Mouse (Mus musculus) myocyte (in vitro differentiated cells): ENCODE results near the gene Rrp1b. TPM values are rescaled to one million over a fixed set of nuclear protein-coding genes. Genes with fewer than 3 reads are reported as not detected.
A peak's percentile ranks its signal among the peaks of the same experiment; 100 is the strongest.

Source experiments
- H3K27me3 ChIP-seq: one replicate; pipeline ENCODE4 v1.6.1; 2011; ENCODE audit not compliant: control insufficient read depth, insufficient read depth, insufficient read length
- H3K36me3 ChIP-seq: one replicate; pipeline ENCODE4 v1.6.1; 2011; ENCODE audit not compliant: control insufficient read depth, insufficient read depth
- H3K4me2 ChIP-seq: one replicate; pipeline ENCODE4 v1.6.1; 2011; ENCODE audit warnings: low read depth, control low read depth
- H3K4me3 ChIP-seq: one replicate; pipeline ENCODE4 v1.5.1; 2011; ENCODE audit warnings: mild to moderate bottlenecking, control low read depth, moderate library complexity
- H3K79me2 ChIP-seq: one replicate; pipeline ENCODE4 v1.6.1; 2011; ENCODE audit not compliant: control insufficient read depth, insufficient read depth
- H3ac ChIP-seq: one replicate; pipeline ENCODE4 v1.6.1; 2011; ENCODE audit not compliant: control insufficient read depth, insufficient read length
- CEBPB ChIP-seq: IDR thresholded peaks from 2 replicates; pipeline ENCODE4 v1.6.1; 2011; ENCODE audit warnings: mild to moderate bottlenecking, moderate library complexity; ENCODE audit not compliant: poor library complexity, insufficient read depth, severe bottlenecking
- E2F4 ChIP-seq: IDR thresholded peaks from one replicate; pipeline ENCODE4 v1.6.1; 2011; ENCODE audit warnings: mild to moderate bottlenecking, control low read depth, moderate library complexity; ENCODE audit not compliant: insufficient read depth
- MAX ChIP-seq: IDR thresholded peaks from one replicate; pipeline ENCODE4 v1.6.1; 2011; ENCODE audit warnings: low read depth, mild to moderate bottlenecking, control low read depth
- MYOD1 ChIP-seq, 3 experiments: IDR thresholded peaks; one replicate each; pipeline ENCODE4 v1.6.1; 2011; ENCODE audit warnings: control low read depth in 2 of 3, low read depth in 2 of 3, mild to moderate bottlenecking in 2 of 3, moderate library complexity in 1 of 3; ENCODE audit not compliant: insufficient read length in 2 of 3, control insufficient read depth in 1 of 3
- MYOG ChIP-seq, 3 experiments: IDR thresholded peaks; one replicate each; pipeline ENCODE4 v1.6.1; 2011; ENCODE audit warnings: control low read depth in 2 of 3, low read depth in 2 of 3, mild to moderate bottlenecking in 2 of 3; ENCODE audit not compliant: insufficient read length in 2 of 3, control insufficient read depth in 1 of 3, insufficient read depth in 1 of 3
- POLR2A ChIP-seq: IDR thresholded peaks from one replicate; pipeline ENCODE4 v1.6.1; 2011; ENCODE audit warnings: low read depth, mild to moderate bottlenecking, control low read depth, moderate library complexity; ENCODE audit not compliant: insufficient read length
- POLR2AphosphoS2 ChIP-seq: IDR thresholded peaks from one replicate; pipeline ENCODE4 v1.6.1; 2011; ENCODE audit warnings: low read depth, control low read depth; ENCODE audit not compliant: insufficient read length
- REST ChIP-seq: IDR thresholded peaks from one replicate; pipeline ENCODE4 v1.6.1; 2011; ENCODE audit warnings: mild to moderate bottlenecking, control low read depth, moderate library complexity; ENCODE audit not compliant: insufficient read depth, insufficient read length
- SRF ChIP-seq: IDR thresholded peaks from one replicate; pipeline ENCODE4 v1.6.1; 2011; ENCODE audit warnings: low read depth; ENCODE audit not compliant: control insufficient read depth, insufficient read length
- TCF12 ChIP-seq: IDR thresholded peaks from one replicate; pipeline ENCODE4 v1.6.1; 2011; ENCODE audit warnings: mild to moderate bottlenecking, control low read depth; ENCODE audit not compliant: poor library complexity, insufficient read depth, severe bottlenecking
- TCF3 ChIP-seq: IDR thresholded peaks from one replicate; pipeline ENCODE4 v1.6.1; 2011; ENCODE audit warnings: low read depth, control low read depth; ENCODE audit not compliant: insufficient read length
- USF1 ChIP-seq: IDR thresholded peaks from one replicate; pipeline ENCODE4 v1.6.1; 2011; ENCODE audit warnings: low read depth, mild to moderate bottlenecking, control low read depth, moderate library complexity
- polyA plus RNA-seq: library from polyadenylated mRNA; unstranded; fragments of >200 nt; fragmentation: generic; extraction: Trizol; gene quantifications from one replicate; pipeline ENCODE4 v1.2.1, GENCODE M21; 2012; ENCODE audit warnings: missing spikeins

Rrp1b gene
- polyA plus RNA-seq, 1 experiment: 13.1 TPM

DNA sequence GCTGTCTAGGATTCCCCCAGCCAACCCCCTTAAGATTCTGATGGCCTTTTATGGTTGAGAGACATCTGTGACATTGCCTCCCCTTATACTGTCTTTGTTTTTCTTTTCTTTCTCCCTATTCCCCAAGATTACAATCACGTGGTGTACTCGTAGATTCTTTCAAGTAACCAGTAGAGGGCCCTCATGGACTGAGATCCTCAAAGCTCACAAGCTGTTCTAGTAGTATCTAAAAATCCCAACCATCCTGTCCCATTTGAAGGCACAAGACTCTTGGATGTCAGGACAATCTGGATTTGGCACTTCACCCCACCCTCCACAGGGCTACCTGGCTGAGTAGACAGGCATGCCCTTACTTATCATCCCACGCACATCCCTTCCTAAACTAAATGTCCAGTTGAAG lies 8.2 kb upstream of the Rrp1b start:
- Histone ChIP-seq H3K4me3 (no peak overlapping the region), H3K36me3 (no peaks in the 10 kb centered on the region), H3K4me2 (no peak overlapping the region), H3ac (no peak overlapping the region), H3K27me3 (no peaks in the 10 kb centered on the region), H3K79me2 (no peaks in the 10 kb centered on the region)
- TF ChIP-seq MYOG (IDR thresholded peaks at IDR 0.05; ENCODE audit: control insufficient read depth in 1 of 3, insufficient read depth in 1 of 3, insufficient read length in 2 of 3, low read depth in 2 of 3) (no peak), USF1 (peak; percentile 94)

DNA sequence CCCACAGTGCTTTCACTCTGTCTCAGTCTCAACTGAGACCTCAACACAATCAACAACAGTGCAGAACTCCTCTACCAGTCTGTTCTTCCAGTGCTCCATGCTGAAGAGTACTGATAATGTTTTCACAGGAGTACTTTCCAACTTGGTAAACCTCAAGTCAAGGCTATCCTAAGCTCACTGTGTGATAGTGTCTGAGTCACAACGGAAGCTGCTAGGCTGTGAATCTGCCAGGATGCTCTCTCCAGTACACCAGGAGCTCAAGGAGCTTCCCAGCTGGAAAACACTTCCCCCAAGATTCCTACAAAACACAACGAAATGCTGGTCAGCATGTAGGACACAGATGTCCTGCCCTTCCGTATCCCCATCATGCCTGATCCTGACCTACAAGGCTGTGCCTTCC lies 7.6 kb upstream of the Rrp1b start:
- Histone ChIP-seq H3K4me2 (no peak overlapping the region), H3K36me3 (no peaks in the 10 kb centered on the region), H3K27me3 (no peaks in the 10 kb centered on the region), H3K4me3 (no peak overlapping the region), H3ac (no peak overlapping the region), H3K79me2 (no peaks in the 10 kb centered on the region)
- TF ChIP-seq MYOD1 (IDR thresholded peaks at IDR 0.05; ENCODE audit: control insufficient read depth in 1 of 3, insufficient read length in 2 of 3, low read depth in 2 of 3) (no peak), TCF12 (no peak), REST (no peak), POLR2A (no peak), SRF (no peak), CEBPB (no peak), MYOG (IDR thresholded peaks at IDR 0.05; ENCODE audit: control insufficient read depth in 1 of 3, insufficient read depth in 1 of 3, insufficient read length in 2 of 3, low read depth in 2 of 3) (no peak), MAX (no peak), TCF3 (no peak), E2F4 (no peak), POLR2AphosphoS2 (no peak), USF1 (no peak)

DNA sequence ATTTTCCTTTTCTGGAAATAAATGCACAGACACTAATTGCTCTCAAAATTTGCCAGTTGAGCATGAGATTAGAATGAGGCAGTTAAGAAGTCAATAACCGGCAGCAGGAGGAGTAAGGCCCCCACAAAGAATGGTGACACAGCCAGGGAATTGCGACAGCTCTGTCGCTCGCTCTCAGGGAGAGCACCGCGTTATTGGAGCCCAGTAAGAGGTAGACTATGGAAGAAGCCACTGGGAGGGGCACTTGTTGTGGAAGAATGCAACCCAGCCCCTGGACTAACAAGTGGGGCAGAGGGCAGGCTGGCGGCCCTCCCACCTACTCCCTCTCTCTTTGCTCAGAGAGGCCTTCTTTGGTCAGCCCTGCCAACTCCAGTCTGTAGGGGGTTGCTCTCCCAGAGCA lies 4.2 kb upstream of the Rrp1b start:
- TF ChIP-seq TCF3 (no peak), MYOG (IDR thresholded peaks at IDR 0.05; ENCODE audit: control insufficient read depth in 1 of 3, insufficient read depth in 1 of 3, insufficient read length in 2 of 3, low read depth in 2 of 3) (no peak), E2F4 (no peak), USF1 (no peak), CEBPB (no peak), POLR2A (no peak), POLR2AphosphoS2 (no peak), REST (no peak), SRF (no peak), MYOD1 (IDR thresholded peaks at IDR 0.05; ENCODE audit: control insufficient read depth in 1 of 3, insufficient read length in 2 of 3, low read depth in 2 of 3) (no peak)
- H3ac ChIP-seq: no peak overlapping the region
- no peaks in the 10 kb centered on the region for H3K27me3 ChIP-seq
- no peaks in the 10 kb centered on the region for H3K36me3 ChIP-seq
- H3K4me2 ChIP-seq: no peak overlapping the region
- no peak overlapping the region for H3K4me3 ChIP-seq
- peaks cover 4% of the 10 kb centered on the region for H3K79me2 ChIP-seq

DNA sequence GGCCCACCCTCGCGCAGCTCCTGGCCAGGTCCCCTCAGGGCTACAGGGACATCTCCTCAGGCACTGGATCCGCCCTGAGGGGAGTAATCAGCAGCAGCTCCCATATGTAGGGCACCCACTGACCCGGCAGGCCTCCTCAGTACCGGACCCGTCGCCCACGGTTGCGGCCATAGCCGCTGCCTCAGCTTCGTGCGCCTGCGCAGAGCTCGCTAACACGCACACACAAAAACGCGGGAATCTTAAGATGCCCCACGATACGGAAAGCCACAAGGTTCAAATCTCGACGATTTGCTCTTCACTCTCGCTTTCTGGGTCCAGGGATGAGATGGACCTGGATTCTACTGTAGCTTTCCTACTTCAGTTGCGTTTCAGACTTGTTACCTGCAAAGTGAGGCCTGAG lies 1.6 kb upstream of the Rrp1b start:
- H3K36me3 ChIP-seq: no peaks in the 10 kb centered on the region
- H3ac ChIP-seq: no peak overlapping the region
- H3K4me3 ChIP-seq: no peak overlapping the region
- H3K27me3 ChIP-seq: no peaks in the 10 kb centered on the region
- H3K79me2 ChIP-seq: peaks cover 30% of the 10 kb centered on the region
- no peak for TF ChIP-seq POLR2A
- TF ChIP-seq MYOD1 (IDR thresholded peaks at IDR 0.05; ENCODE audit: control insufficient read depth in 1 of 3, insufficient read length in 2 of 3, low read depth in 2 of 3): no peak
- TF ChIP-seq MAX: no peak
- no peak for TF ChIP-seq POLR2AphosphoS2
- TF ChIP-seq CEBPB: no peak
- no peak for TF ChIP-seq SRF
- no peak for TF ChIP-seq USF1
- no peak for TF ChIP-seq MYOG (IDR thresholded peaks at IDR 0.05; ENCODE audit: control insufficient read depth in 1 of 3, insufficient read depth in 1 of 3, insufficient read length in 2 of 3, low read depth in 2 of 3)
- no peak for TF ChIP-seq TCF12
- TF ChIP-seq REST: no peak
- TF ChIP-seq E2F4: no peak
- TF ChIP-seq TCF3: no peak
- no peak overlapping the region for H3K4me2 ChIP-seq

DNA sequence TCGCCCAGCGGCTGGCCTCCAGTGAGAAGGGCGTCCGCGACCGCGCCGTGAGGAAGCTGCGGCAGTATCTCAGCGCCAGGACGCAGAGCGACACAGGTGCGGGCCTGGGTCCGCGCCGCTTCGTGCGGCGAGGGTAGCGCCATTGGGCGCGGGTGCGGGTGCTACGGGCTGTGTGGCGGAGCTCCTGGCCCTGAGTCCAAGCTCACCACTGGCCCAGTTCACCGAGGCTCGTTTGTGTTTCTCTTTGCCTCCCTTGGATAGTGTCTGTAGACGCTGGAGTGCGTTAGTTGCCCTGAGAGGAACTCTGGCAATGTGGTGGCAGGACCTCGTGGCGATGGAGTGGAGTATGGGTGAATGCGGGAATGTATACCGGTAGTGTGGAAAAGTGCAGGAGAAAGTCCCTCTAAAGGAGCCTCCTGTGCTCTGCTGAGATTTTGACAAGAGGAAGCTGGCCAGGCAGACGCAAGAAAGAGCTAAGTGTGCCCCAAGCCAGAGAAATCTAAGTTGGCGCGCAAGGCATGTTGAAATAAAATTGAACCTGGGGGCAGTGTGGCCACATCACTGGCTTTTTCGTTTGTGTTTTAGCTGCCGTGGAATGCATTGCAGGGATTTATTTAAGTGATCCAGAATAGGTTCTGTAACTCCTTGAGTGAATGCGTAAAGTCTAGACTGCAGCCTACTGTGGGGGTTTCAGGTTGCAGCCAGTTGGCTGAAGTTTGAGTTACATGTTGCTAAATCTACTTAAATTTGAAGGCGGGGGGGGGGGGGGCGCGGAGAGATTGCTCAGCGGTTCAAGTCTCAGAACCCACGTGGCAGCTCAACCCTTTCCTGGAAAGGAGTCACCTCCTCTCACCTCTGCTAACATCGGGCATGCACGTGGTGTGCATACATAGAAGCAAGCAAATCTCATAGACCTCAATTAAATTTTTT lies 874 bp downstream of the Rrp1b start:
- no peaks in the 10 kb centered on the region for H3K36me3 ChIP-seq

More for the DNA sequence above, 874 bp downstream of the Rrp1b start:
- no peak for TF ChIP-seq USF1
- Histone ChIP-seq H3K4me2 (peak overlapping the region; percentile 99), H3K79me2 (peaks cover 54% of the 10 kb centered on the region), H3K4me3 (peak overlapping the region; percentile 91), H3K27me3 (no peaks in the 10 kb centered on the region), H3ac (peak overlapping the region; percentile 46)
